Mouse (Mus musculus) layer of hippocampus, adult 8-10 months (tissue): ENCODE measurements around the gene Slc7a6os. TPM values are rescaled to one million over a fixed set of nuclear protein-coding genes. Genes with fewer than 3 reads are reported as not detected.

Source experiments
- DNase-seq, 2 experiments: peaks; one replicate each; pipeline ENCODE4 v3.0.0; 2022; ENCODE audit warnings: low spot score in 2 of 2
- total RNA-seq, 4 experiments: library from RNA; stranded (reverse); gene quantifications; 2 replicates each; pipeline ENCODE4 v1.2.4; 2022

Slc7a6os gene
- total RNA-seq, 4 experiments from 2014 or later: 22.2 to 29.7 (median 26.8) TPM

DNA sequence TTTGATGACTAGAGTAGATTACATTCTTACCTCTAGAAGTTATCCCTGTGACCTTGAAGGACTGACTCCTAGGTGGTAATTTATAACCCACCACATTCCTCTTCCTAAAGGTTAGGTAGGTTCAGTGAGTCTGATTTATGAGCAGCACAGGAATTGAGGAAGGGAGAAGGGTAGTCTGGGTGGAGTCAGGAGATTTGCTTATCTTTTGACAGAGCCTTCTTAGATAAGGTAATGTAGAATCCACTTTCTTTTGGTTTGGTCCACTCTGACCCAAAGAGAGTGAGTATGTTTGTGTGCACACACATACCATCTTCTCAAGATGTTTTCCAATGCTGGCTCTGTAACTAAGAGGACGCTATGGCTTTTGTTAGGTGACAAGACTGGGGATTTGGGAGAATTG, 33.1 kb downstream of the Slc7a6os start:
- no peak for DNase-seq

DNA sequence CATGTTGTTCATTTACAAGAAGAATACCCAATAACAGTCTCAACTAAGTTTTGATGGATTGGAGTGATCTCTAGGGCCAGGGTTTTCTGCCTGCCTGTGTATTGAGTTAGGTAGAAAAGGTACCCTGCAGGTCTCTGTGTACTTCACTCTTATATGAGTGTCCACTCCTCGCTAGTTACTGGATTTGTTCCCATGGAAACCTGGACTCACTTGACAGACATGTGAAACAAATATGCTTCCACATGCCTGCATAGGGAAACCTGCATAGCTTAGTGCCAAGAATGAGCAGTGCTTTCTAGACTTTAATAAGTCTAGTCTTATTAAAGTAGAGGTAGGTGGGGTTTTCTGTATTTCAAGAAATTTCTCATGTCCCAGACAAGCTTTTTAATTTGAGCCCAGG, 33.8 kb downstream of the Slc7a6os start:
- DNase-seq: no peak

DNA sequence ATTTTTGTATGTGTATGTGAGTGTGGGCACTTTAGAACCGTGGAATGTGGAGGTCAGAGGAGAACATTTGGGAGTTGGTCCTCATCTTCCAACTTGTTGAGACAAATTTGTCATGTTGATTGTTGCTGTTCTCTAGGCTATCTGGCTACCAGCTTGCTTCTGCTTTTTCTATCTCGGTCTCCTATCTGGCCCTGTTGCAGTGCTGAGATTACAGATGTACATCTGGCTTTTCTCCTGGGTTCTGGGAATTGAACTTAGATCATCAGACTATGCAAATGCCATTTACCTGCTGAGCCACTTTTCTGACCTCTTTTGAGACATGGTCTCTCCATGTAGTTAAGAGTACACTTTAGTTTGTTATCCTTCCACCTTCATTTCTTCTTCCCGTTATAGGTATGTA, 37.2 kb downstream of the Slc7a6os start:
- no peak for DNase-seq

DNA sequence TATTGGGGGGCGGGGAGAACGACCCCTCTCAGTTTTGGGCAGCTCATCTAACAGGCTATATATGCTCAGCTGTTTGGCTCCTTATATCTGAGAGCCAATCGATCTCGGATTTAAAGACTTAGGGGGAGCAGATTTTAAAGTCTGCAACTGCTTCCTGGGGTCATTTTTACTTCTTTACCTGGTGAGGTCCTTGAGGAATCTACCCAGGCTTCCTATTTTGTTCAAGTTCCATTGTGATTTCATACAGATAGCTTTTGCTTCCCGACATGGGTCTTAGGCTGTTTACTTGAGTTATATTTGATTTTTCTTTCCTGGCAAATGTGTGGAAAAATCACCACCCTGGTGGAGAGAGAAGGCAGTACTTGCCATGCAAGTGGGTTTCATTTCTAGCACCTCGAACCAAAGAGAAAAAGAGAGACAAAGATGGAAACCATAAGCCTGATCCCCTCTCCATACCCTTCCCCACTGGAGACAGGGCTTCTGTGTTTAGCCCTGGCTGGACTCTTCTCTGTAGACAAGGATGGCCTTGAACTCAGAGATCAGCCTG, 40.7 kb downstream of the Slc7a6os start:
- DNase-seq: no peak

DNA sequence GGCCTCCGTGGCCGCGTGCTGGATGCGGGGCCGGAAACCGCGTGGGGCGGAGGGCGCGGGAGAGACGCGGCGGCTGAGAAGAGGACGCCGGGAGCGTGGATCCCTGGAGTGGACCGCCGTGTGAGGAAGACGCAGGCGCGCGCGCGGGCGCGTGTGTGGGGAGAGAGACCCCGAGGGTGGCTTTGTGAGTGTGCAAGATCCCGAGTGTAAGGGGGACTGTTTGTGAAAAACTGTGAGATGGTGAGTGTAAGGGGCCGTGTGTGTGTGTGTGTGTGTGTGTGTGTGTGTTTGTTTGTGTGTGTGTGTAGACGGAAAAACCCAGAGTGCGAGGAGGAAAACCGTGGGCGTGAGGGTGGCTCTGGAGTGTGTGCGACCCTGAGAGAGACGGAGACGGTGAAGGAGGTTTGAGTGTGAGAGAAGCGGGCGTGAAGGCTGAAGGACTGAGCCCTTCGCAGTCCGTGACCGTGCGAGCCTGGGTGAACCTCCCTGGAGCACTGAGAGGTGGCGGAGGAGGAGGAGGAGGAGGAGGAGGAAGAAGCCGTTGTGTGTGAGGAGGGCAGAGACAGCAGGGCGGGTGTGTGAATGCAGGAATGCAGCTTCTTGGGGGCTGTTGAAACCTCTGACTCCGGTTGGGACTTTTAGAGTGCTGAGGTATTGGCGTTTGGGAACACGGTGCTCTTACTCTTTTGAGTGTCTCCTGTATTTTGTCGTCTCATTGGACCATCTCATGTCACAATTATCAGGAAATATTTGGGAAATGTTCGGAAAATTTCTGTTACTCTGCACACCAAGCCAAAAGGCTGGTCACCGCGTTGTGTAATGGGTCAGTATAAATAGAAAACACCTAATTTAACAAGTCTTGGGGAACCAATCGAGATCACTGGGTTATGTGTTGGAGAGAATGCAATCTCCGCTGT, 41.5 kb downstream of the Slc7a6os start:
- DNase-seq: peak in 1 of 2 experiments; percentile 75

DNA sequence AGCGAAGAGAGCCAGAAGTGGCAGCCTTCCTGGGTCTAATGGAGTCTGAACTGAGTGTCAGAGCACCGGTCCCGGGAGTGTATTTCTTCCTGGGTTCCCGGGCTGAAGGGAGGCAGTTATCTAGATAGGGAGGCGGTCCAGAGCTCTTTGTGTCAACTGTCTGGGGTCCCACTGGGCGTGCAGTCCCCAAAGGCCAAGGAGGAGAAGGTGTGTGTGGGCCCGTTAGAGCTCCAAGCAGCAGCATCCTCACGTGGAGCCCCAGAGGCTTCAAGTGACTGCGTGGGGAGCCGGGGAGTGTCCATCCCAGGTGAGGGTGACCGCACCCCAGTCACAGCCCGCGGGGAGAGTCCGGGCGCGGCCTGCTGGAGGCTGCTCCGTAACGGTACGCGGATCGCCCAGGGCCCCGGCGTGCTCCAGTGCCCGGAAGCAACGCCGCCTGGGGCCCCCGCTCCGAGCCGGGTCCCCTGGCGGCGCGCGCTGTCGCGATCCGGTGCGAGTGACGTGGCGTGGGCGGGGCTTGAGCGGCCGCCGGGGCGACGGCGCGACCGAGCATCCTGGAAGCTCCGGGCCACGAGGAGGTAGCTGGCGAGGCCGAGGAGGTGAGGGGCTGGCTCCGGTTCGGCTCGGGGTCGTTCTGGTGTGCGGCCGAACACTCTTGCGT, 42.2 kb downstream of the Slc7a6os start, which contains the start of gene Slc7a6:
Slc7a6 (plus strand) TSS at position 502 of the 661 bp plus-strand sequence.
- DNase-seq: peak; percentile 69 to 85

DNA sequence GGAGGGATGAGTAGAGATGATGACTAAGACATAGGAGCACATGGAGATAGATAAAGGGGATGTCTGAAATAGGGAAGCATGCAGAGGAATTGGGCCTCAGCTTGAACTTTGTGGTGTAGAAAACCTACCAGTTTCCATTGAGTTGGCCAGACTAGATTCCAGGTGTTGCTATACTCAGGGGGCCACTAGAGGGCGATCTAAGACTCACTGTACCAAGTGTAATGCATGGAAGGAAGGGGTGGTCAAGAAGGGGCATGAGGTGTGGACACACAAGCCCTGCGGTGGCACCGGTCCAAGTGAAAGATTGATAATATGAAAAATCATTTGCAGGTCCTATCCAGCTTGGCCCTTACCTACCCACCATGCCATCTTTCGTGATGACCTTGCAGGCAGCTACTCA, 45.3 kb downstream of the Slc7a6os start:
- DNase-seq: peak; percentile 50 to 77

DNA sequence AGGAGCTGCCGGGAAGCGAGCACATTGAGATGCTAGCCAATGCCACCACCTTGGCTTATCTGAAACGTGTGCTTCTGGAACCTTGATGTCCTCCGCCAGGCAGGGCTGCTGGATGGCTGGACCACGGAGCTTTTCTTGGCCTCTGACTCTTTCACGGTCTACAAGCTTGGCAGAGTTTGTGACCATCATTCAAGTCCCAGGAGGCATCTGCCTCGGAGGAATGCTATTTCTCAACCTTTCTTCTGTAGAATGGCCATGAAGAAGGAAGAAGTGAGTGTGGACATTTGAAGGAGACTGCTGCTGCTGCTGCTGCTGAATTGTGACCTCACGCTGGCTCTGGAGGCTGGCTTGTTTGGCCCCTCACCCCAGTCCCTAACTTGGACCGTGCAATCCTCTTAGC, 47.5 kb downstream of the Slc7a6os start:
- no peak for DNase-seq

DNA sequence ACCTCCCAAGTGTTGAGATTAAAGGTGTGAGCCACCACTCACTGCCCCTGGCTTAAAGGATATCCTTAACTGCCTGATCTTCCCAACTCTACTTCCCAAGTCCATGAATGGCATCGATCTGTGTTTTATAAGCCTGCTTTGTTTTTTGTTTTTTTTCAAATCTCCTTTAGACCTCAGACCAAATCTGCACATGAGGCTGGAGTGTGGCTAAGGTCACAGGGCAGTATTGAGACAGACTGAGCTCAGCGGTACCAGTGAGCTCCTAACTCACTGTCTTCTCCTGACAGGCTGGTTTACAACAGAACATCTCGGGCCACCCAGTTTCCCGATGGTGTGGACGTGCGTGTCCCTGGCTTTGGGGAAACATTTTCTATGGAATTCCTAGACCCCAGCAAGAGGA, 50.9 kb downstream of the Slc7a6os start:
- DNase-seq: no peak

DNA sequence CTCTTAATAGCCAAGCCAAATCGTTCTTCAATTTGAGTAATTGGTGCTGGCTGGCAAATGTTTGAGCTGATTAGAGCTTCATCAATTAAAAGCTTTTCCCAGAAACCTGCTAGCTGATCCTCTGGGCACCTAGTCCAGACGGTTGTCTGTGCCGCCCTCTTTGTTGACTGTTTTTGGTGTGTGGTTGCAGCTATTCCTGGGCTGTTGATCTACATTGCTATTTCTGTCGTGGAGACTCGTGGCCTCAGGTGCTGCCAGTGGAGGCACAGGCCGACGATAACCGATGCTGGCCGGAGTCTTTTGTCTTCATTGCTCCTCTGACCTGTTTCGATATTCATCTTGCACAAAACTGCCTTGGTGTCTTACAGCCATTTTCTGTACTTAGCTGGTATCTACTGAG, 52.4 kb downstream of the Slc7a6os start:
- DNase-seq: no peak

DNA sequence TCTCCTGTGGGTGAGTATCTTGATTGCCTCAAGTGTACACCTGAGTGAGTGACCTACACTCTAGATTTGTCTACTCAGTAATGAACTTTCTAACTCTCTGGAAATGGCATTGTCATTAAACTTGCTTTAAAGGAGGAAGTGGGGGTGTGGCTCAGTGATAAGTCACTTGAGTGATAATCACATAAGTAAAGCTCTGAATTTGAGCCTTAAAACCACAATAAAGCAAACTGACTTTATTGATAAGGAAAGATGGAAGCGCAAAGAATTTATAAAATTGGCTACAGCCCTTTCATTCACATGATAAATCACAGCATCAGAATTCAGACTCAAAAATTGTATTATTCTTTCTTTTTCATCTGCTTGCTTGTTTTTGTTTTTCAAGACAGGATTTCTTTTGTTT, 53.3 kb downstream of the Slc7a6os start:
- DNase-seq: no peak

DNA sequence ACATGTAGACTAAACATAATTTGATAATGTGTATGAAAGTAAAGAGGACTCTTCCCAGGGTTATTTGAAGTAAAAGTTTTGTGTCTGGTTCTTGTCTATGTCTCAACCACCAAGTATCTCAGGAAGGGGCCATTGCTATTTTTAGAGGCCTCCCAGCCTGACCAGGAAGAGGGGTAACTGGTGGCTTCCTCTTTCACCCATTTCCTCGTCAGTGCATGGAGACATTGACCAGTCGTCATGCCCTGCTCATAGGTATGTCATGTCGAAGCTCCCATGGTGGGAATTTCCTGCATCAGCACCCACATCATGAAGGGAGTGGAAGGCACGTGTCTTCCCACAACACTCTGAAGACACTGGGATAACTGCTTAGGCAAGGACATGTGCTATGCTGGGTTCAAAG, 57.9 kb downstream of the Slc7a6os start:
- DNase-seq: no peak

DNA sequence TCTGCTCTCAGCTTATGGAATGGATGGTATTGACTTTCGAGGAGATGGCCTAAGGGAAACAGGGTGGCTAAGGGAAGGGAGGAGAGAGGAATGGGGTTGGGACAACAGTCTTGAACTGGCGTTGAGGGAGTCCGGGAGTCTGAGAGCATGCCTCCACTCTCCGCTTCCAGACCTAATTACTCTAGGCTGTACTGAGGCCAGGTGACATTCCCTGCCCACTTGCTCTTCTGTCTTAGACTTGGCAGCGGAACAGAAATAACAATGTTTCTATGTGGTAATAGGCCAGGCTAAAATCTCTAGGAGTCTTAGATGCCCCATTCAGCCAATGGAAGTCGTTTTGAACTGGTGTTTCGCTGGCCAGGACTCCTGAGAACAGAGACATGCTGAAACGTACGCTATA, 59.7 kb downstream of the Slc7a6os start:
- DNase-seq: no peak

Other genes starting within 250 kb of the Slc7a6os start
- gene Slc12a4, start 244.8 kb downstream of the Slc7a6os start, total RNA-seq: 10 to 100 TPM; 19.4 to 24.7 (median 22.1) TPM
- not detected for gene Dpep3, start 231.5 kb downstream of the Slc7a6os start, total RNA-seq
- gene Dus2, start 219.6 kb downstream of the Slc7a6os start, total RNA-seq: 10 to 100 TPM; 20.5 to 23.4 (median 21.8) TPM
- not detected for gene Dpep2nb, start 205.0 kb downstream of the Slc7a6os start, total RNA-seq
- 10 to 100 TPM; 12.9 to 15.3 (median 13.6) TPM for gene Ddx28, start 199.1 kb downstream of the Slc7a6os start, total RNA-seq
- 10 to 100 TPM; 13.0 to 14.3 (median 14.0) TPM for gene Nfatc3, start 152.1 kb downstream of the Slc7a6os start, total RNA-seq
- gene Esrp2, start 74.0 kb downstream of the Slc7a6os start, total RNA-seq: under 1 TPM in 2 of 4 experiments, not detected in 2; 0.09 to 0.43 TPM
- gene Pla2g15, start 60.5 kb downstream of the Slc7a6os start, total RNA-seq: 10 to 100 TPM; 28.2 to 36.0 (median 29.8) TPM
- gene Slc7a6, start 42.1 kb downstream of the Slc7a6os start, total RNA-seq: 10 to 100 TPM; 22.3 to 31.9 (median 27.5) TPM
- 10 to 100 TPM; 32.8 to 43.7 (median 36.4) TPM for gene Prmt7, start within 50 bp of the Slc7a6os start, total RNA-seq
- gene Smpd3, start 127.1 kb upstream of the Slc7a6os start, total RNA-seq: 10 to 100 TPM; 66.5 to 69.8 (median 69.7) TPM
- 10 to 100 TPM; 11.0 to 15.2 (median 12.3) TPM for gene Zfp90, start 204.4 kb upstream of the Slc7a6os start, total RNA-seq